Mouse (Mus musculus) forebrain, embryonic 11.5 days (tissue): Measurements from ENCODE around the gene Rala. TPM values are rescaled to one million over a fixed set of nuclear protein-coding genes. Genes with fewer than 3 reads are reported as not detected.

Experiments used
- ATAC-seq: fragments of 200-750 bp; cut with Nextera tagmentation; replicated peaks from 2 replicates; pipeline ENCODE4 v1.8.0; 2017; ENCODE audit warnings: moderate TSS enrichment; ENCODE audit not compliant: low FRiP score
- DNase-seq: peaks from one replicate; pipeline ENCODE4 v3.0.0-alpha.2; 2017; ENCODE audit warnings: low spot score
- H3K27ac ChIP-seq: fragments of 300-500 bp; sonication (generic); 2 replicates; pipeline ENCODE4 v1.5.1; 2014; ENCODE audit warnings: low read depth, low read length
- H3K27me3 ChIP-seq: fragments of 300-500 bp; sonication (generic); 2 replicates; pipeline ENCODE4 v1.6.1; 2014; ENCODE audit warnings: mild to moderate bottlenecking, low read length, mixed read lengths; ENCODE audit not compliant: control insufficient read depth, insufficient read depth
- H3K36me3 ChIP-seq: fragments of 300-500 bp; sonication (generic); 2 replicates; pipeline ENCODE4 v1.6.1; 2014; ENCODE audit warnings: mild to moderate bottlenecking, low read length, moderate library complexity, mixed read lengths; ENCODE audit not compliant: control insufficient read depth, insufficient read depth
- H3K4me1 ChIP-seq: fragments of 300-500 bp; sonication (generic); replicated peaks from 2 replicates; pipeline ENCODE4 v1.6.1; 2014; ENCODE audit warnings: low read length, mixed read lengths; ENCODE audit not compliant: control insufficient read depth, insufficient read depth
- H3K4me2 ChIP-seq: fragments of 300-500 bp; sonication (generic); 2 replicates; pipeline ENCODE4 v1.6.1; 2014; ENCODE audit warnings: low read depth, mild to moderate bottlenecking, low read length, moderate library complexity, mixed read lengths; ENCODE audit not compliant: severe bottlenecking
- H3K4me3 ChIP-seq: fragments of 300-500 bp; sonication (generic); 2 replicates; pipeline ENCODE4 v1.5.1; 2014; ENCODE audit warnings: low read depth, low read length
- H3K9ac ChIP-seq: fragments of 300-500 bp; sonication (generic); 2 replicates; pipeline ENCODE4 v1.6.1; 2014; ENCODE audit warnings: low read length
- H3K9me3 ChIP-seq: fragments of 300-500 bp; sonication (generic); 2 replicates; pipeline ENCODE4 v1.6.1; 2016; ENCODE audit warnings: low read length, mixed read lengths; ENCODE audit not compliant: control insufficient read depth
- WGBS: fragments of 180-500 bp; shearing (Covaris S2); extraction: QIAGEN DNeasy Blood & Tissue Kit; methylation state at CpG from one replicate; pipeline ENCODE4 v1.1.7; 2014; 5-methylcytosine and 5-hydroxymethylcytosine counted together
- polyA plus RNA-seq: library from polyadenylated mRNA; unstranded; fragments of >200 nt; fragmentation: Nextera tagmentation; extraction: Ambion mirVana; gene quantifications from 2 replicates; pipeline ENCODE4 v1.2.1, GENCODE M21; 2014

The Rala gene
- polyA plus RNA-seq, 1 experiment from 2014 or later = 124 TPM

DNA sequence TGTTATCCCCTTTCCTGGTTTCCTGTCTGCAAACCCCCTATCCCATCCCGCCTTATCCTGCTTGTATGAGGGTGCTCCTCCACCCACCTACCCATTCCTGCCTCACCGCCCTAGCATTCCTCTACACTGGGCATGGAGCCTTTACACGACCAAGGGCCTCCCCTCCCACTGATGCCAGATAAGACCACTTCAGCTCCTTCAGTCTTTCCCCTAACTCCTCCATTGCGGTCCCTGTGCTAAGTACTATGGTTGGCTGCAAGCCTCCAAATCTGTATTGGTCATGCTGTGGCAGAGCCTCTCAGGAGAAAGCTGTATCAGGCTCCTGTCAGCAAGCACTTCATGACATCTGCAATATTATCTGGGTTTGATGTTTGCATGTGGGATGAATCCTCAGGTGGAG, 42.6 kb downstream of the Rala start:
- ATAC-seq = no peak
- no peak overlapping the region for H3K4me2 ChIP-seq
- no peaks in the 10 kb centered on the region for H3K9me3 ChIP-seq
- no peak overlapping the region for H3K9ac ChIP-seq
- H3K4me1 ChIP-seq = no peaks in the 10 kb centered on the region
- H3K36me3 ChIP-seq = no peaks in the 10 kb centered on the region
- DNase-seq = no peak
- H3K27ac ChIP-seq = no peak overlapping the region
- WGBS = 89% methylated on average over 4 of the region's 4 CpGs
- no peaks in the 10 kb centered on the region for H3K27me3 ChIP-seq
- H3K4me3 ChIP-seq = no peak overlapping the region

DNA sequence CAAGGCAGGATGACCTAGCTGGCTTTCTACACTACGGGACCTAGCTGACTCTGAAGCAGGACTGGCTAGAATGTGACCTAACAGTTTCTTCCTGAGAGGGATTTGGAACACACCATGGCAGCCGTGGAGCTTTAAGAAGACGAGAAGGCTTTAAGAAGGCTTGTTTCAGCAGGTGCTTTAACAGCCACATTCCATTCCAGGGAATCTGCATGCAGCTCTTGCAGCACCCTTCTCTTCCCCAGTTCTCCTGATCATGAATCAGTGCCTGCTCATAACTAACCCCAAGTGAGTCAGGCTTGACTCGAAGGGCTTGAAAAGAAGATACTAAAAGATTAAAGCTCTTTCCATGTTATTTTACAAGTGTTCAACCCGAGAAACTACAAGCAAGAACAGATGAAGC, 43.4 kb downstream of the Rala start:
- Histone ChIP-seq H3K9me3 (no peaks in the 10 kb centered on the region), H3K27ac (no peak overlapping the region), H3K4me3 (no peak overlapping the region), H3K36me3 (no peaks in the 10 kb centered on the region), H3K9ac (no peak overlapping the region), H3K27me3 (no peaks in the 10 kb centered on the region), H3K4me2 (no peak overlapping the region), H3K4me1 (no peaks in the 10 kb centered on the region)
- ATAC-seq (no peak), DNase-seq (no peak)
- WGBS = 90% methylated on average over 5 of the region's 5 CpGs

DNA sequence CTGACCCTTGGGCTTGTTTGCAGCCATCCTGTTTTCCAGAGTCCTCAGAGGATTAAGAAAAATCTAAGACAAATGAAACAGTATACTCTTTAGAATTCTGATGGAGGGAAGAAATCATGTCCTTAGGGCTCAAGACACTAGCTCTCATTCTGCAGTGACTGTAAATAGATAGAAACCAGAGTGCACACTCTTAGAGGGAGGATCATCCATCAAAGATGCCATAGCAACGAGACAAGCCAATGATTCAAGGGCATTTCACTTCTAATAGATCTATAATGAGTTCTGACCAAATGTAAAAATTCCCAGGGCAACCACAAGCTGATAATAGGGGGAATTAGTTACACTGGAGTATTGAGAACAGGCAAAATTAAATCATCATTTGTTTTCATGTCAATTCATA, 47.0 kb downstream of the Rala start:
- no peak overlapping the region for H3K4me2 ChIP-seq
- no peaks in the 10 kb centered on the region for H3K4me1 ChIP-seq
- WGBS = 88% methylated on average over 1 of the region's 1 CpGs
- no peaks in the 10 kb centered on the region; the same call in 1 of the 2 replicates for H3K36me3 ChIP-seq
- no peak overlapping the region for H3K4me3 ChIP-seq
- no peak for ATAC-seq
- no peak overlapping the region for H3K27ac ChIP-seq
- no peak for DNase-seq
- H3K9ac ChIP-seq = no peak overlapping the region
- H3K27me3 ChIP-seq = no peaks in the 10 kb centered on the region
- H3K9me3 ChIP-seq = no peaks in the 10 kb centered on the region

DNA sequence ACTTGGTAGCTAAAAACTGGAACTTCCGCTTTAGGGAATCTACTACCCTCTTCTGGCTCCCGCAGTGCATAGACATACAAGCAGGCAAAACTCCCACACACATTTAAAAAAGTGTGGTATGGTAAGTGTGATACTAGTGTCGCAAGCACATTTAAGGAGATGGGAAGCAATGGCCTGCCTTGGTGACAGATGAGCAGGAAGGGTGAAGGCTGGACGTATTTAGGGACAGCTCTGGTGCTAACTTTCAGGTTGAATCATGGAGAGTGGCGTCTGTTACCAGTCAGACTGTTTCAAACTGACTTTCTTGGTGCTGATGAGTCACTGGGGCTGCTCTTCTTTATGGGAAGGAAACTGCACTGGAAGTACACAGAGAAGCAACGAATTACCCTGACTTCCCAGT, 52.5 kb downstream of the Rala start:
- WGBS = 90% methylated on average over 6 of the region's 6 CpGs
- ATAC-seq = no peak

DNA sequence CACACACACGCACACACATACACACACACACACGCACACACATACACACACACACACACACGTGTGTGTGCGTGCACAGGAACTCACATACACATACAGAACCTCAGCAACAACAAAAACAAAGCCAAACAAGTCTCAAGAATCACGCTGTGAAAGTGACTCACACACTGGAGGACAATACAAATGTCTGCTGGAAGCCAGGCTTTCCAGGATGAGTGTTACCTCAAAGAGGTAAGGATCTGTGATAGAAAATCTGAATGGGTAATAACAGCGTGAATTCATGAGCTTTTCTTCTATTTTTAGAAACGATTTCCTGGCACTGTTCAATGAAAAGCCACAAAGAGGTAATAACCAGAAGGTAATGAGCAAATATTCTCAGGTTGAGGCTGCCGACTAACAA, 59.8 kb downstream of the Rala start:
- 87% methylated on average over 8 of the region's 8 CpGs for WGBS

More for the DNA sequence above, 52.5 kb downstream of the Rala start:
- Histone ChIP-seq H3K27ac (no peak overlapping the region), H3K4me1 (no peaks in the 10 kb centered on the region), H3K4me3 (no peak overlapping the region), H3K4me2 (no peak overlapping the region), H3K36me3 (no peaks in the 10 kb centered on the region; the same call in 1 of the 2 replicates), H3K27me3 (no peaks in the 10 kb centered on the region), H3K9me3 (no peaks in the 10 kb centered on the region), H3K9ac (no peak overlapping the region)
- no peak for DNase-seq

DNA sequence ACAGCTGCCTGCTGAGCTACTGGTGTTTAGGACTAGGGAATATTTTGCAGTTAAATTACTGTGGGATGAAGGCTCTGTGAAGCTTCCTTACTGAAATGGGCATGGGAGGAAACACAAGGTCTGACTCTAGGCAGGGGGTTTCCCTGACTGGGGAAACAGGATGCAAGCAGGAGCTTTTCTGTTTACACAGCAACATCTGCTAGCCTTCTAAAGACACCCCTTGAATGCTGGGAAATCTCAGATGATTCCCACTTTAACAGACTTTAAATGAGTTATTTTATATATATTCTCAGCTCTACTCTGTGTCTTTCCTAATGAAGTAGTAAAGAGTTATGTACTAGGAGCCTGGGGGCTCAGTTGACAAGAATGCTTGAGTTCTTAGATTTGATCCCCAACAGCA, 65.0 kb downstream of the Rala start:
- Histone ChIP-seq H3K4me2 (no peak overlapping the region), H3K4me1 (no peaks in the 10 kb centered on the region), H3K27ac (no peak overlapping the region), H3K27me3 (no peaks in the 10 kb centered on the region), H3K9ac (no peak overlapping the region), H3K9me3 (no peaks in the 10 kb centered on the region; the same call in 1 of the 2 replicates), H3K36me3 (no peaks in the 10 kb centered on the region), H3K4me3 (no peak overlapping the region)
- no peak for DNase-seq
- ATAC-seq = no peak

More for the DNA sequence above, 59.8 kb downstream of the Rala start:
- no peaks in the 10 kb centered on the region for H3K9me3 ChIP-seq
- no peaks in the 10 kb centered on the region for H3K4me1 ChIP-seq
- H3K4me2 ChIP-seq = no peak overlapping the region
- no peak overlapping the region for H3K27ac ChIP-seq
- no peak overlapping the region for H3K4me3 ChIP-seq
- H3K36me3 ChIP-seq = no peaks in the 10 kb centered on the region; the same call in 1 of the 2 replicates
- H3K27me3 ChIP-seq = no peaks in the 10 kb centered on the region
- ATAC-seq (no peak), DNase-seq (no peak)
- H3K9ac ChIP-seq = no peak overlapping the region

DNA sequence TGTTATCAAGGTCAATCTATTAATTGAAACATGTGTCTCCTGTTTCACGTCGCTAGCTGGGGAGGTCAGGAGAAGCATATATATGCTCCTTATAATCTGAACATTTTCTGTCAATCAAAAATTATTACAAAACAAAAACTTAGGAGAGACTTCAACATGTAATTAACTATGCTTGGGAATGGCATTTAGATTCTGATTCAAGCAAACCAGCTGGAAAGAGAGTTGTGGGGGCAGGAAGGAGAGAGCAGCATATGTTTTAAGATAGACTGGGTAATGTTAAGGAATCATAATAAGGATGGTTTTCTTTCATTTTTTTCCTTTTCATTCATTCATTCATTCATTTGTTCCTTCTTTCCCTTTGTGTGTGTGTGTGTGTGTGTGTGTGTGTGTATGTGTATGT, 77.3 kb downstream of the Rala start:
- Histone ChIP-seq H3K9ac (no peak overlapping the region), H3K4me1 (no peaks in the 10 kb centered on the region), H3K4me3 (no peak overlapping the region), H3K4me2 (no peak overlapping the region), H3K36me3 (no peaks in the 10 kb centered on the region), H3K27ac (no peak overlapping the region), H3K9me3 (no peaks in the 10 kb centered on the region), H3K27me3 (no peaks in the 10 kb centered on the region)
- ATAC-seq = no peak
- DNase-seq = no peak
- 93% methylated on average over 2 of the region's 2 CpGs for WGBS

DNA sequence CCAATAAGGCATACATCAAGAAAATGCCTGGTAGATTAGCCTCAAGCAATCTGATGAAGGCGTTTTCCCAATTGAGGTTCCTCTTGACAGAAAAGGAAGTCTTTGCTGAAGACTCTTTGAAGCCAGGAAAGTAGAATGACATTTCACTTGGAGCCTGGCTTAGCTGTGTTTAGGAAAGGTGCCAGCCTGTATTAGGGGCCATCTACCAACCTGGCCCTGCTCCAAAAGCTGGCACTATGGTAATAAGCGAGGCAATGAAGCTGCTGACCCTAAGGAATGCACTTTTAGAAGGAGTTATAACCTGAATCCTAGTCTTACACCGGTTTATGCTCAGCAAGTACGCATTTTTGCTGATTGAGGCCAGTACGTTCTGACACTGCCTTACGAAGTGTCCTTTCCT, 83.5 kb downstream of the Rala start:
- DNase-seq = no peak
- no peak overlapping the region for H3K4me3 ChIP-seq
- H3K27ac ChIP-seq = no peak overlapping the region
- H3K9me3 ChIP-seq = no peaks in the 10 kb centered on the region
- ATAC-seq = no peak
- no peaks in the 10 kb centered on the region for H3K36me3 ChIP-seq
- no peak overlapping the region for H3K4me2 ChIP-seq
- 89% methylated on average over 6 of the region's 6 CpGs for WGBS
- H3K27me3 ChIP-seq = no peaks in the 10 kb centered on the region
- H3K4me1 ChIP-seq = no peaks in the 10 kb centered on the region
- no peak overlapping the region for H3K9ac ChIP-seq

DNA sequence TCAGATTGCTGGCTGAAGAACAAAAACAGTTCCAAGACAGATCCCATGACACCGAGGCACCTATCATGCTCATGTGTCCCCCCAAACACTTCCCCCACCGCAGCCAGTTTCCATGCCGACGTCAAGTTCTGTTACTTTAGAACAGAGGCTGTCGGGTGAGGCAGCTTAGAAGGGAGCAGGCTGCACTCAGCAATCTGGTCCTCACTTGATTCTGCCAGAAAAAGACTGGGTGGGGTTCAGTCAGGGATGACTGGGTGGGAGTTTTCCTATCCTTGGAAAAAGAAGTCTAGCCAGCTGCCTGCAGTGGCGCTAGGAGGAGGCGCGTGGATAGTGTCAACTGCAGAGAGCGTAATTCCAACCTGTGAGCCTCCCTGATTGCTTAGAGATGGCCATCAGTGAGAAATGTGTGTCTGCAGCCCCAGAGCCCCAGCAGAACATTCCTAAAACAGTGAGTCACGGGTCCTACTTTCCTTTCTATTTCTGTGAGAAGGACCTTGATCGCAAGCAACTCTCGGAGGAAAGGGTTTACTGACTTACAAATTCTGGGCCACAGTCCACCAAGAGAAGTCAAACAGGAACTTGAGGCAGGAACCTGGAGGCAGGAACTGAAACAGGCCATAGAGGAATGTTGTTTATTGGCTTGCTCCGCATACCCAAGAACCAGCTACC, 84.5 kb downstream of the Rala start:
- Histone ChIP-seq H3K27ac (no peak overlapping the region), H3K4me3 (no peak overlapping the region), H3K27me3 (no peaks in the 10 kb centered on the region), H3K9me3 (no peaks in the 10 kb centered on the region), H3K4me1 (no peaks in the 10 kb centered on the region), H3K9ac (no peak overlapping the region), H3K4me2 (no peak overlapping the region), H3K36me3 (no peaks in the 10 kb centered on the region)
- no peak for ATAC-seq
- 91% methylated on average over 13 of the region's 13 CpGs for WGBS
- DNase-seq = no peak
